Mouse (Mus musculus): Measurements from ENCODE around the gene Prss43. TPM values are rescaled to one million over a fixed set of nuclear protein-coding genes. Genes with fewer than 3 reads are reported as not detected.
"Not testable (repeated sequence)": the region's sequence is repeated elsewhere in the genome, so short reads cannot be mapped to it uniquely, and the experiment has no call there.

Prss43 gene
- total RNA-seq (2015) (not detected in 2 replicates), total RNA-seq (2017) (not detected in 2 replicates)

- no peak for ATAC-seq (replicated peaks; ENCODE audit: poor library complexity)
Measured at GRCm38 (mm10) chr9:110826390-110826789, at the start of gene Prss43. Prss43 (plus strand) TSS chr9:110826690.

GRCm38 (mm10) chr9:110778100-110778499, 48.4 kb upstream of the Prss43 start:
- ATAC-seq (replicated peaks; ENCODE audit: poor library complexity) = no peak

- ATAC-seq (replicated peaks; ENCODE audit: poor library complexity) = no peak
Measured at GRCm38 (mm10) chr9:110778559-110778958, 47.9 kb upstream of the Prss43 start.

- no peak for ATAC-seq (replicated peaks; ENCODE audit: poor library complexity)
Measured at GRCm38 (mm10) chr9:110779242-110779913, 47.1 kb upstream of the Prss43 start.

- ATAC-seq (replicated peaks; ENCODE audit: poor library complexity) = peak; percentile 94
Measured at GRCm38 (mm10) chr9:110781256-110781721, 45.2 kb upstream of the Prss43 start.

GRCm38 (mm10) chr9:110781731-110782130, 44.8 kb upstream of the Prss43 start:
- ATAC-seq (replicated peaks; ENCODE audit: poor library complexity) = peak; percentile 18; the same call in 1 of the 2 replicates

GRCm38 (mm10) chr9:110783611-110784010, 42.9 kb upstream of the Prss43 start:
- no peak for ATAC-seq (replicated peaks; ENCODE audit: poor library complexity)

- ATAC-seq (replicated peaks; ENCODE audit: poor library complexity) = no peak
Measured at GRCm38 (mm10) chr9:110788169-110788568, 38.3 kb upstream of the Prss43 start.

- ATAC-seq (replicated peaks; ENCODE audit: poor library complexity) = no peak
Measured at GRCm38 (mm10) chr9:110790462-110790861, 36.0 kb upstream of the Prss43 start.

GRCm38 (mm10) chr9:110797013-110797412, 29.5 kb upstream of the Prss43 start:
- peak; percentile 52 for ATAC-seq (replicated peaks; ENCODE audit: poor library complexity)

GRCm38 (mm10) chr9:110797866-110798265, 28.6 kb upstream of the Prss43 start, which contains the start of gene Prss42:
Prss42 (plus strand) TSS chr9:110798166.
- ATAC-seq (replicated peaks; ENCODE audit: poor library complexity) = no peak

GRCm38 (mm10) chr9:110800834-110801479, 25.5 kb upstream of the Prss43 start:
- ATAC-seq (replicated peaks; ENCODE audit: poor library complexity) = no peak

GRCm38 (mm10) chr9:110803294-110803693, 23.2 kb upstream of the Prss43 start:
- ATAC-seq (replicated peaks; ENCODE audit: poor library complexity) = peak; percentile 52; the same call in 1 of the 2 replicates

- no peak for ATAC-seq (replicated peaks; ENCODE audit: poor library complexity)
Measured at GRCm38 (mm10) chr9:110810051-110810450, 16.4 kb upstream of the Prss43 start.

- 0 out of 2 replicates have a peak, but pooled peaks have one; percentile 26 for ATAC-seq (replicated peaks; ENCODE audit: poor library complexity)
Measured at GRCm38 (mm10) chr9:110813789-110814188, 12.7 kb upstream of the Prss43 start, which contains the start of gene Prss44. Prss44 (plus strand) TSS chr9:110813994.

- not testable (repeated sequence) for ATAC-seq (replicated peaks; ENCODE audit: poor library complexity)
Measured at GRCm38 (mm10) chr9:110820546-110820945, 5.9 kb upstream of the Prss43 start.

- no peak for ATAC-seq (replicated peaks; ENCODE audit: poor library complexity)
Measured at GRCm38 (mm10) chr9:110821436-110821835, 5.1 kb upstream of the Prss43 start.

- ATAC-seq (replicated peaks; ENCODE audit: poor library complexity) = no peak
Measured at GRCm38 (mm10) chr9:110825426-110825825, 1.1 kb upstream of the Prss43 start.

- peak; percentile 84 for ATAC-seq (replicated peaks; ENCODE audit: poor library complexity)
Measured at GRCm38 (mm10) chr9:110825832-110826231, 658 bp upstream of the Prss43 start.

- peak; percentile 34; the same call in 1 of the 2 replicates for ATAC-seq (replicated peaks; ENCODE audit: poor library complexity)
Measured at GRCm38 (mm10) chr9:110833021-110833420, 6.5 kb downstream of the Prss43 start.

- no peak for ATAC-seq (replicated peaks; ENCODE audit: poor library complexity)
Measured at GRCm38 (mm10) chr9:110834411-110834810, 7.9 kb downstream of the Prss43 start, which contains the start of gene Prss45. Prss45 (plus strand) TSS chr9:110834588.

- ATAC-seq (replicated peaks; ENCODE audit: poor library complexity) = no peak
Measured at GRCm38 (mm10) chr9:110834961-110835360, 8.5 kb downstream of the Prss43 start.
